Mouse (Mus musculus) heart, postnatal 0 days (tissue): ENCODE measurements around the gene Rangrf.
A peak's percentile ranks its signal among the peaks of the same experiment; 100 is the strongest.
"Not testable (repeated sequence)": the region's sequence is repeated elsewhere in the genome, so short reads cannot be mapped to it uniquely, and the experiment has no call there.

Experiments used
- CTCF ChIP-seq: IDR thresholded peaks from 2 replicates; pipeline ENCODE4 v1.5.1; 2016; ENCODE audit warnings: antibody characterized with exemption, control low read depth, low read depth
- EP300 ChIP-seq: IDR thresholded peaks from 2 replicates; pipeline ENCODE4 v1.6.1; 2016; ENCODE audit warnings: antibody characterized with exemption, low read depth

GRCm38 (mm10) chr11:68973250-68974058 is 1.5 kb downstream of the Rangrf start:
- TF ChIP-seq CTCF = not testable (repeated sequence)
- 0 out of 2 replicates have a peak, but pooled peaks have one; percentile 24 for TF ChIP-seq EP300
